Mouse (Mus musculus): Measurements from ENCODE around the gene Rsph1. TPM values are rescaled to one million over a fixed set of nuclear protein-coding genes. Genes with fewer than 3 reads are reported as not detected.
"Not testable (repeated sequence)": the region's sequence is repeated elsewhere in the genome, so short reads cannot be mapped to it uniquely, and the experiment has no call there.

The Rsph1 gene
- polyA plus RNA-seq, 1 experiment, result not detected

- peaks cover 5% of the 10 kb centered on the region for H3K4me1 ChIP-seq (ENCODE audit: control insufficient read depth, insufficient read depth, low read length)
- no peak overlapping the region for H3K27ac ChIP-seq (ENCODE audit: insufficient read depth, low read depth, low read length)
- H3K4me3 ChIP-seq (ENCODE audit: insufficient read depth, low read length), result no peak overlapping the region
- TF ChIP-seq POLR2A (IDR thresholded peaks at IDR 0.05; ENCODE audit: borderline replicate concordance, low read depth, low read length) (no peak), CTCF (IDR thresholded peaks at IDR 0.05; ENCODE audit: low read depth, low read length) (no peak)
These were observed 3.1 kb upstream of the Rsph1 start for GRCm38 (mm10) chr17:31280269-31280668.

GRCm38 (mm10) chr17:31279541-31279940, 2.4 kb upstream of the Rsph1 start:
- Histone ChIP-seq H3K4me1 (ENCODE audit: control insufficient read depth, insufficient read depth, low read length) (peaks cover 5% of the 10 kb centered on the region), H3K4me3 (ENCODE audit: insufficient read depth, low read length) (no peak overlapping the region), H3K27ac (ENCODE audit: insufficient read depth, low read depth, low read length) (no peak overlapping the region)
- TF ChIP-seq CTCF (IDR thresholded peaks at IDR 0.05; ENCODE audit: low read depth, low read length), result no peak
- TF ChIP-seq POLR2A (IDR thresholded peaks at IDR 0.05; ENCODE audit: borderline replicate concordance, low read depth, low read length), result no peak

- no peak overlapping the region for H3K4me3 ChIP-seq (ENCODE audit: insufficient read depth, low read length)
- H3K4me1 ChIP-seq (ENCODE audit: control insufficient read depth, insufficient read depth, low read length), result peaks cover 5% of the 10 kb centered on the region
- no peak for TF ChIP-seq POLR2A (IDR thresholded peaks at IDR 0.05; ENCODE audit: borderline replicate concordance, low read depth, low read length)
- no peak for TF ChIP-seq CTCF (IDR thresholded peaks at IDR 0.05; ENCODE audit: low read depth, low read length)
- H3K27ac ChIP-seq (ENCODE audit: insufficient read depth, low read depth, low read length), result no peak overlapping the region
These were observed 748 bp upstream of the Rsph1 start for GRCm38 (mm10) chr17:31277931-31278330.

- Histone ChIP-seq H3K4me3 (ENCODE audit: insufficient read depth, low read length) (peak overlapping the region; percentile 55; the same call in 1 of the 2 replicates), H3K27ac (ENCODE audit: insufficient read depth, low read depth, low read length) (no peak overlapping the region)
- TF ChIP-seq CTCF (IDR thresholded peaks at IDR 0.05; ENCODE audit: low read depth, low read length), result no peak
- TF ChIP-seq POLR2A (IDR thresholded peaks at IDR 0.05; ENCODE audit: borderline replicate concordance, low read depth, low read length), result no peak
These were observed 819 bp downstream of the Rsph1 start for GRCm38 (mm10) chr17:31276207-31276921.

GRCm38 (mm10) chr17:31275181-31275580, 2.0 kb downstream of the Rsph1 start:
- no peak for TF ChIP-seq POLR2A (IDR thresholded peaks at IDR 0.05; ENCODE audit: borderline replicate concordance, low read depth, low read length)
- Histone ChIP-seq H3K4me1 (ENCODE audit: control insufficient read depth, insufficient read depth, low read length) (no peaks in the 10 kb centered on the region), H3K27ac (ENCODE audit: insufficient read depth, low read depth, low read length) (no peak overlapping the region), H3K4me3 (ENCODE audit: insufficient read depth, low read length) (no peak overlapping the region)

More at GRCm38 (mm10) chr17:31276207-31276921, 819 bp downstream of the Rsph1 start:
- no peaks in the 10 kb centered on the region for H3K4me1 ChIP-seq (ENCODE audit: control insufficient read depth, insufficient read depth, low read length)

GRCm38 (mm10) chr17:31273631-31274030, 3.6 kb downstream of the Rsph1 start:
- Histone ChIP-seq H3K4me3 (ENCODE audit: insufficient read depth, low read length) (no peak overlapping the region), H3K27ac (ENCODE audit: insufficient read depth, low read depth, low read length) (no peak overlapping the region), H3K4me1 (ENCODE audit: control insufficient read depth, insufficient read depth, low read length) (no peaks in the 10 kb centered on the region)
- TF ChIP-seq CTCF (IDR thresholded peaks at IDR 0.05; ENCODE audit: low read depth, low read length) (no peak), POLR2A (IDR thresholded peaks at IDR 0.05; ENCODE audit: borderline replicate concordance, low read depth, low read length) (no peak)

GRCm38 (mm10) chr17:31272416-31273165, 4.6 kb downstream of the Rsph1 start:
- TF ChIP-seq CTCF (IDR thresholded peaks at IDR 0.05; ENCODE audit: low read depth, low read length) (no peak), POLR2A (IDR thresholded peaks at IDR 0.05; ENCODE audit: borderline replicate concordance, low read depth, low read length) (no peak)
- no peaks in the 10 kb centered on the region for H3K4me1 ChIP-seq (ENCODE audit: control insufficient read depth, insufficient read depth, low read length)
- no peak overlapping the region for H3K4me3 ChIP-seq (ENCODE audit: insufficient read depth, low read length)
- H3K27ac ChIP-seq (ENCODE audit: insufficient read depth, low read depth, low read length), result no peak overlapping the region

GRCm38 (mm10) chr17:31271136-31271851, 5.9 kb downstream of the Rsph1 start:
- H3K27ac ChIP-seq (ENCODE audit: insufficient read depth, low read depth, low read length), result no peak overlapping the region
- H3K4me1 ChIP-seq (ENCODE audit: control insufficient read depth, insufficient read depth, low read length), result no peaks in the 10 kb centered on the region
- TF ChIP-seq POLR2A (IDR thresholded peaks at IDR 0.05; ENCODE audit: borderline replicate concordance, low read depth, low read length), result no peak
- TF ChIP-seq CTCF (IDR thresholded peaks at IDR 0.05; ENCODE audit: low read depth, low read length), result no peak
- H3K4me3 ChIP-seq (ENCODE audit: insufficient read depth, low read length), result no peak overlapping the region

- H3K4me1 ChIP-seq (ENCODE audit: control insufficient read depth, insufficient read depth, low read length); H3K27ac ChIP-seq (ENCODE audit: insufficient read depth, low read depth, low read length); H3K4me3 ChIP-seq (ENCODE audit: insufficient read depth, low read length): not testable (repeated sequence)
These were observed 6.4 kb downstream of the Rsph1 start for GRCm38 (mm10) chr17:31270736-31271135.

- Histone ChIP-seq H3K4me1 (ENCODE audit: control insufficient read depth, insufficient read depth, low read length) (no peaks in the 10 kb centered on the region), H3K27ac (ENCODE audit: insufficient read depth, low read depth, low read length) (no peak overlapping the region), H3K4me3 (ENCODE audit: insufficient read depth, low read length) (no peak overlapping the region)
- no peak for TF ChIP-seq POLR2A (IDR thresholded peaks at IDR 0.05; ENCODE audit: borderline replicate concordance, low read depth, low read length)
- TF ChIP-seq CTCF (IDR thresholded peaks at IDR 0.05; ENCODE audit: low read depth, low read length), result no peak
These were observed 6.9 kb downstream of the Rsph1 start for GRCm38 (mm10) chr17:31270246-31270645.
